Mouse (Mus musculus) lung, postnatal 14 days (tissue): ENCODE measurements around the gene Kcnj12.

Experiments used
- DNase-seq: peaks from one replicate; pipeline ENCODE4 v3.0.0; 2021

Gene Kcnj12

DNA sequence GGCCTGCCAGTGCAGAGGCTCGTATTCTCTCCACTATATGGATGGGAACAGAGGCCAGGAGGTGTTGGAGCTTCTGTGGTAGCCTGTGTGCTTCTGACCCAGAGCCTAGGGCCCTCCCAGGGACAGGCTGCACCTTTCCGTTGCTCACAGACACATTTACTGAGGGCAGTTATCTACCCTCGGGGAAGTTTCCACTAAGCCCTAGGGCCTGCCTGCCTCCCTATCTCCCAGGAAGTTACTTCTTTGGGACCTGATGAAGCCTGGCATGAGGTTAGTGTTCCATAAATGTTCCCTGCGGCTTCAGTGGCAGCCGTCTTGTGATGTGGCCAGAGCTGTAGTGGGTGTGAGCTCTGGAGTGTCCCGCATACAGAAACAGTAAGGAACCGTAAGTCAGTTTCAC is 3.2 kb downstream of the Kcnj12 start:
- no peak for DNase-seq

DNA sequence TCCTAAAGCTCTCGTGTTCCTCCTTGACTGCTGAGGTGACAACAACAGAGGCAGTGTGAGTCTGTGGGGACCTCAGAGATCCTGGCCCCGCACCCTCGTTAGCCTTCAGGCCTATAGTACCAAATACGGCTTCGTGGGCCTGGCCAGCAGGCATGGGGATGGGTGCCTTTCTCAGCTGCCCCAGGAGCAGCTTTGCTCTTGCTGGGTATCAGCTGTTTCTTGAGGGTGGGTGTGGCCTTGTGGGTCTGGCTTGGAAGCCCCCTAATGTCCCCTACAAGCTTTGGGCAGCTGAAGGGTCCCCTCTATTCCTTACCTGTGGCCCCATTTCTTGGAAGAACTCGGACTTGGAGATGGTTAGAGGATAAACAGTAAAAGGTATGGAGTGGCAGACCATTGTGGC is 4.0 kb downstream of the Kcnj12 start:
- no peak for DNase-seq

DNA sequence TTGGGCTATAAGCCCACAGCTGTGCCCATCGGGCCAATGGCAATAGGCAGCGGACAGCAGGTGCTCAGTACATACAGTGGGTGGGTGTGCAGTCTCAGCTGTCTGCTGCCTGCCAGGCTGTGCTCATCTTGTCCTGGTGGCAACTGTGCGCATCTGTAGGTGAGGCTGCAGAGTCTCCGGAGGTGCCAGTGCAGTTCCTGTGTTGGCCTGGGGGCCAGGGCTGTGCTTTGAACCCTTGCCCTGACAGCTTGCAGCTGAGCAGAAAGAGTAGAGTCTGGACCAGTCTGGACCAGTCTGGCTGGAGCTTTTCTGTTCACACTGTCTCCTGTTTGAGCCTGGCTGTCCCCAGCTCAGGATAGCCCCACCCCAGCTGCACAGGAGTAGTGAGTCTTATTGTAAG is 4.8 kb downstream of the Kcnj12 start:
- DNase-seq = no peak

DNA sequence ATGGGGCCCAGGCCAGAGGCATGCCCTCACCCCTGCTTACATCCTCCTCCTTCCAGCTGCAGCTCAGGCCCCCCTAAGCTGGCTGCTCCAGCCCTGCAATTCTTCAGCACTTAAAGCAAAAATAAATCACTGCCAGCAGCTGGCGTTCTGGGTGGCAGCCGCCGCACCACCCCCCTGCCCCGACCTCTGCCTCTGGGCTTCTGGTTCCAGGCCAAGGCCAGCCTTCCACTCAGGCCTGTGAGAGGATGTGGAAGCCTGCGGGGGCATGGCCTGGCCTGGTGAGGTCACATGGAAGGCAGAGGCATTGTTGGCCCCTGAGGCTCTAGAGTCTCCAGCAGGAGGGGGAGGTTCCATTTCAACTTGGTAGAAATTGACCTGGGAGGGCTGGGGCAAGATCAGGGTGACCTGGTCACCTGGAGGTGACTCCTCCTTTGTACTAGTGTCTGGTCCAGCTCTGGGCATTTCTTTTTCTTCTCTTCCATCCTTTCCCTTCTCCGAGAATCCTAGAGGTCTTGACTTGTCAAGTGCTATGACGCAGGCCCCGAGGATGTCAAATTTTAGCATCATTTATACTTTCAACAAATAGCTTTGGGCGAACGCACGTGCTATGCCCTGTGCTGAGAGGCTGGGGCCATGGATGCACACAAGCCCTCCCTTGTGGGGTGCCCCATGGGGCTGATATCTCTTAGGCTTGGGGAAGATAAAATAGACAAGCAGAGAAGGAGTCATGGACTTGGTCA is 6.0 kb downstream of the Kcnj12 start:
- peak; percentile 26 for DNase-seq

DNA sequence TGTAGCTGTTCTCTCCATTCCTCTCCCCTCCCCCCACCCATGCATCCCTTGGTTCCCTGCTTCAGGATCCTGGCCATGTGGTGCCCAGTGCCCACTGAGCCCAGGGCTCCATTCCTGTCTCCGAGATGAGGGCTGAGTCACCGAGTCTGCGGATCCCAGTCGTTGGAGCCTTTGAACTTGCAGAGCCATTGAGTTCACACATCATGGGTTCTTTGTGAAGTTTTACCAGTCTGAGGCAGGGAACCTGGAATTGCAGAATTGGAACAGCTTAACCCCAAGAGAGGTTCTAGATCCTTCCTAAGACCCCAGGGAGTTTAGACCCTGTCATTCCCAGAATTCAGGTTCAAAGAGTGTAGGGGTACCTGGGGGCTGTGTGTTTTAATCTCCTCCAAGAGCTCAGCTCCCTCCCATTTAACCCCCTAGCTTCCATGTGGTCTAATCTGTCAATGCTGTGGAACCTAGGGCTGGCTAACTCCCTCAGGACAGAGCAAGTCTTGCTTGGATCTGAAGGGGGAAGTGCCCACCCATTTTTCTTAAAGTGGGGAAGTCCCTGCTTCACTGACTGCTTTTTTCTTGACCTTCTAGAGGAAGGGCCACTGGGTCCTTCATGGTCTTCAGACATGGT is 6.9 kb downstream of the Kcnj12 start:
- no peak for DNase-seq

DNA sequence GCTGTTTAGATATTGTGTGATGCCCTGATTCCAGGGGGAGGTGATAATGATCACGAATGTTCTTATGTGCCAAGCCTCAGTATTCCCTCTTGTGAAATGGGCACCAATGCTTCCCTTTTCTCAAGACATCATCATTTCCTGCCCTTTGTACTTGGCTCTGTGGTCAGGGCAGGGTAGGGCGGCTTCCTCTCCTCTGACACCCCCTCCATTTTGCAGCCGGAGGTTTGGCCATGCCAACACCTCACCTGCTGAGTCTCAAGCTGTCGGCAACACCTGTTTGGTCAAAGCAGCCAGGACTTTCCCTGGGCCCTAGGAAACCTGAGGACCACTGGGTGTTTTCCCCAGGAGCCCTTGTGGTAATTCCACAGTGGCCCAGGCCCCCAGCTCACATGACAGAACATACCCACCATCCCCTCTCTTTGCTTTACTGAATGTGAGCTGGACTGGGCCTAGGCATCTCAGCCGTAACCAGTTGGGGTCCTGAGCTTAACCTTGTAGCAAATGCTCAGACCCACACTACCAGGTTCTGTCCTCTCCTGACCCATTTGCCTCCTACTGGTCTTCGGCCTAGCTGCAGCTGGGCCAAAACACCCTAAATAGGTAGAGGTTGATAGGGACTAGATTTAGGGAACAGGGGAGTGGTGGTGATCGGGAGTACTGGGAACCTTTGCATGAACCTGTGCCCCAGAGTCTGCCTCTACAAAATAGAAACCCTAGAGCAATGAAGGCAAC is 7.7 kb downstream of the Kcnj12 start:
- no peak for DNase-seq

DNA sequence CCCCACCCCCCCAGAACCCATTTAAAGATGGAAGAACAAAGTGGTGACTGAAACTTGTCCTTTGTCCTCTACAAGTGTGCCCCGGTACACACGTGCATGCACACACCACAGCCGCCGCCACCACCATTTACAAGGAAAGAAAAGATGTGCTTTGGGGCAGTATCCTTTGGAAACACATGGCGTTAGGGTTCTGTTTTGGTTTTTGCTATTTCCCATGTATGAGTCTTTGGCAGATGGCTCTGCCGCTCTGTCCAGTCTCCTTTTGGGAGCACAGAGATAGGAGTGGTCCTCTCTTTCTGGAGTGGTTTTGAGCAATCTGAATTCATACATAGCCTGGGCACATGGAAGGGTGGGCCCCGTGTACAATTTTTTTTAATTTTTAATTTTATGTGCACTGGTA is 8.8 kb downstream of the Kcnj12 start:
- DNase-seq = no peak

DNA sequence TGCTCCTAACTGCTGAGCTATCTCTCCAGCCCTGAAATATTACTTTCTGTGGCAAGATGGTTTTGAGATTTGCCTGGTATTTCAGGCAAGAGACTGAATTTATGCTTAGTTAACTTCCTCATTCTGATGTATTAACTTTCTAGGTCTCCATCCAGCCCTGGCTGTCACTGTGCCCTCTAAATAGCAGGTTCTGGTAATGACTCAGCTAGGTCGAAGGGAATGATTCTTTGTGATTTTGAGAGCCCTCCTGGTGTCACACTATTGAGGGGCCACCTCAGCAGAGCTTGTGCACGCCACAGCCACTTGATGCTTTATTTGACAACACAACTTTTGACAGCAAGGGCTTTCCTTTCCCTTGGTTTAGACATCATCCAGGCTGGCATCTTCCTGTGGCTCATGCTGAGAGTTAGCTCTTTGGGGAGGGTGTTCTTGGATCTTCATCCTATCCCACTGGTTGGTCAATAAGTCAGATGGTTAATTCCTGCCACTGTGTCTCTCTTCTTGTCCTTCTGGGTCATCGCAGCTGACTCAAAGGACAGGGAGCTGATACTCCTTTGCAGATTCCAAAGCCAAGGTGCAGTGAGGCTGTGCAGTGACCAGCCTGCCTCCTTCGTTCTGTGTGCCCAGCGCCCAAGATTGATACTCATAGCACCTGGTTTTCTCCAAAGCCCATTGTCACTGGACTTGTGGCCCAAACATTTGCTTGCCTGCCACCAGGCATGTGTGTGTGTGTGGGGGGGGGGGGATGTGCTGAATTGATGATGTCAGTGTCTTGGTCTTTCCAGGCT is 9.5 kb downstream of the Kcnj12 start:
- no peak for DNase-seq

DNA sequence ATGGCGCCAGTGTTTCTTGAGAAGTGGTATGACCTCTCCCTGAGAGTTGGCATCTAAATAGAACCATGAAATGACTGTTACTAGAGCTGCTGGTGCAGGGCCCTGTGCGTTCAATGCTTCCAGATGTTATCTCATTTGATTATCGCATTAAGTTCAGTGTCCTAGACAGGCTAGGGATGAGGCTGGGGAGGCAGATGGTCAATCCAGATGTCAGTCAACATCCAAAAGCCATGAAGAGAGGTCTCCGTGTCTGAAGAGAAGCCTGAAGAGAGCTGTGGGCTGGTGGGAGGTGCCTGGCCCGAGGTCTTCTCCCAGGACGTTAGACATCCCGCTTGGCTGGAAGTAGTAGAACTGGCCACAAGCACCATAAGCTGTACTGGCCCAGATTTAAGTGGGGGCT is 10.1 kb downstream of the Kcnj12 start:
- DNase-seq = no peak

DNA sequence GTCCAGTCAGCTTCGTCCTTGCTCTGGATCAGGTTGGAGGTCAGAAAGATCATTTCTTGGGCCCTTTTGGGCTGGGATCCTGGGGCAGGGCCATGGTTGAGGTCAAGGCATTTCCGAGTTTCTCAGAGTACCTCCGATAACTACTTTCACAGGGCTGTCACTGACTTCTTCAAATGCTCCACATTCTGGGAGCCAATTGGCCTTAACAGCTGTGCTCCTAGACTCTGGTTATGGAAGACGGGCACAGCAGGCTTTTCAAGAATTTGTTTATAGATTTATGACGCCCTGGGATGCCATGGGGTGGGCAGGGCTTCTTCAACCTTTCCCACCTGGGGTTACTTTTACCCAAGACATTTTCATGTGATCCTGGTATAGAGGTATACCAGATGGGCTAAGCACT is 10.8 kb downstream of the Kcnj12 start:
- DNase-seq = no peak

DNA sequence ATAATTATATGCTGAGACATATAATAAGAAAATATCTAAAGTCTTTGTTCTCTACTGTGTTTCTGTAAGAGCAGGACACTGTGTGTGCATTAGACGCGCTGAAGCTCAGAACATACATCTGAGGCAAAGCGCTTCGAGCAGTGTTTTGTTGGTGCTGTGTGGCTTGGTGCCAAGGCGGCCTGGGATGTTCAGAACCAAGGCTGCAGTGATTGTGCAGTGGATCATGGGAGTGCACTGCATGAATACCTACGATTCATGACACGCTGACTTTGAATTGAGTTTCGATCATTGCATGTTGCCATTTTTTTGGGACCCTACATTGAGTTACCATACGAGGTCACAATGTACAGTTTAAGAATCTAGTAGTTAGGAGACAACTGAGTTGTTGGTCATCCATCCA is 14.3 kb downstream of the Kcnj12 start:
- DNase-seq = no peak

DNA sequence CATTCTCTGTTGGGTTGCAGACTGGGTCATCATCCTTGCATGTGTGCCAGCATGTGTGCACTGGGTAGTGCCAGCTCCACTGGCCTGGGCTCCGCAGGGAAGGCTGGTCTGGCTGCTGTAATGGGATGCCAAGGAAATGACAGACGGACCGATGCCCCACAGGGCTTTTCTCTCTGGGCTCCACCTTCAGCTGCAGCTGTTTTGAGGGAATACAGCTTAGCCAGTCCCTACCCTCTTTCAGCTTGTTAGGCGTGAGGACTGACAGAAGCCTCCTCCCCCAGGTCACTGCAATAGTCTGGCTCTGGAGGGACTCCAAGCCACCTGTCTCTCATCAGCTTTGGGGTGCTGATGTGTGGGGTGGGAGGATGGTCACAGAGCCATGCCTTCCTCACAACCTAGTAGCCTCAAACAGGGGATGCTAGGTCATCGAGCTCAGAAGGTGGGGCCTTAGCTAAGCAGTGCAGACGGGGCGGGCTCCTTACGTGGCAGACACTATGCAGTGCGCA is 16.0 kb downstream of the Kcnj12 start:
- no peak for DNase-seq

DNA sequence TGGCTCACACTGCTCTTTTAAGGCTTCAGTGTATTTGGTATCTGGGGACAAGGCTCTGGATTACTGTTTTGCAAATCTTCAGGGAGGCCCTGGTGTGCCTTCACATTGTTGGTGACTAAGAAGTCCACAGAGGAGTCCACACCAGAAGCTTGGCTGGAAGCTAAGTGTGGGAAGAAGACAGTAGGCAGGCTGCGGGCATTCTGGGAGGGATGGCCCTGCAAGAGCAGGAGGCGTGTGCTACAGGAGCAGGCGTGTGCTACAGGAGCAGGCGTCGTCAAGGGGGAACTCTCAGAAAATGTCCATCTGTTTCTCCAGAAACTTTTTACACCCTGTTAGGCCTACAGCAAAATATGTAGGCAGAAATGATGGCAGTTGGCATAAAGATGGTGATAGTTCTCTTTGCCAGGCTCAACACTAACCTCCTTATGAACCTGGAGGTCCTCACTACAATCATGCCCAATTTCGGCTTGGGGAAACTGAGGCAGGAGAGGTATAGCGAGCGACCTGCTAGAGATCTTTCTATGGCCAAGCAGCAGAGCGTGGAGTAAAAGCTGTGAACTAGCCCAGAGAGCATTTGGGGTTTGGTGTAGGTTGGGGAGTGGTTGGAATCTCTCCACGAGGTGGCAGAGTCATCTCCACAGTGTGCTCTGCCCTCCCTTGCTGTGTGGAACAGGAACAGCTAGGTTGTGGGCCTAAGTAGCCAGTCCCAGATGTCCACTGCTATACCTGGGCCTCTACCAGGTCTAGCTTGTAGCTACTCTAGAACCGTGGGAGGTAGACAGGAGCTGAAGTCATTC is 18.7 kb downstream of the Kcnj12 start:
- DNase-seq = no peak

DNA sequence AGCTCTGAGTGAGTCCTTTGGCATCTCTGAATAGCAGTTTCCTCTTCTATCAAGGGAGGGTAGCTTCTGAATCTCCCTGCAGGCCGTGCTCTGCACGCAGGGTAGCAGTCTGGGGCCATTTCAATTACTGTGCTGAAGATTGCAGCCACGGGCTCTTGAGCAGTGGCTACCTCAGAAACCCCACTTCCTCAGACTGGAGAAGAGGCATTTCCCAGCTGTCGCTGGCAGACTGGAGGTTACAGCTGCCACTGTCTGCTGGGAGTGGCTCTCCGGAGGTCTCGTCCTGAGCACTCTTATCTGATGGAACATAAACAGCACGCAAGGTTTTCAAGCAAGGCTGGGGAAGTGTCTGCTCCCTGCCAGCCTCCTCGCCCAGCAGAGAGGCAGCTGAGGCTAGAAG is 20.2 kb downstream of the Kcnj12 start:
- peak; percentile 15 for DNase-seq

DNA sequence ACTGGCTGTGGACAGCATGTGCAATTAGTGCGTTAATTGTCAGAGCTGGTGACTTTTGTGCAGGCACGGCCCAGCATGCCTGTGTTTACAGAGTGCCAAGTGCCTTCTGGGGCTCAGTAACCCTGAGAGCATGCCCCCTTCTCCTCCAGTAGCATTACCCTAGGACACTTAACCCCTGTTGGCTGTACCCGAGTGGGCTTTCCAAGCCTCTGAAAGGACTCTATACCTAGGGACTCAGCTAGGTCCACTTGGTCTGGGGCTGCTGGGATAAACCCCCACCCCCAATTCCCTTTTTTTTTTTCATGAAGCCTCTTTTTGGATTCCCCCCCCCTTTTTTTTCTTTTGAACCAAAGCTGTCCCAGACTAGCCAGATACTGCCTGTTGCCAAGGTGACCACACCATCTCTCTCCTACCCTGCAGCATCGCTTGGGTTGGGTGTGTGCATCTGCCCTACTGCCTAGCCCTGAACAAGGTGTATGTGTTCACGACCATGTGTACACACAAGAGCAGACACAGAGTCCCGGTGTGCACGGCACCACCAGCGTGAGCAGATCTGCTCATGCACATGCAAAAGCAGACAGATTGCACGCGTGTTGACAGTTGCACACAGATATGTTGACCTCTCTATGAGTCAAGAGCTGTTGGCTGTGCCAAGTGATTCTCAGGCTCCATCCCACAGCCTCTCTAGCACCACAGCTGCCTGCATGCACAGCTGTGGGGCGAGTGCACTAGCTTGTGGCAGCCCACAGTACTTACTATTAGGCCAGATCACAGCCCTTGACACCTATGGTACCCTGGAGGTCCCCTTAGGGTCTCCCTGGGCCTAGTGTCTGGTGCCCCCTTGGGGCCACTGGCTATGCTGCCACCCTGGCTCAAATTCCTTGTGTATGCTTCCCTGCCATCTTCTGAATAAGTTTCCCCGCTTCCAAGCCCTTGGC is 21.0 kb downstream of the Kcnj12 start:
- DNase-seq = peak; percentile 24

DNA sequence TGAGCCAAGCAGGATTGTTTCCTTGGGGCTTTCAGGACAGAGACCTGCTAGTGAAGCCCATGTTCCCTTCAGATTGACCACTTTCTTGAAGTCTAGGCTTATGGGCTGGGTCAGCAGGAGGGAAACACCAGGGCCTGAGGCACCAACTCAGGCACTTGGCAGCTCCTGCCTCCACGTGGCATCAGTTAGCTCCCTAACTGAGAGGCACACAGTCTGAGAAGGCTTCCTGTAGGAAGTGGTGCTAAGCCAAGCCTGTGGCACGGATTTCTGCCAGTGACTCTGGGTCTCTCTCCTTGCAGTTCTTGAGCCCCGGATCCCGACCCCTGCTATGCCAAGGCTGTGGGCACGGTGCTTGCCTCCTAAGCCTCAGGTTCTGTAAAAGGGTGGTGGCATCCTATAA is 22.4 kb downstream of the Kcnj12 start:
- DNase-seq = no peak

DNA sequence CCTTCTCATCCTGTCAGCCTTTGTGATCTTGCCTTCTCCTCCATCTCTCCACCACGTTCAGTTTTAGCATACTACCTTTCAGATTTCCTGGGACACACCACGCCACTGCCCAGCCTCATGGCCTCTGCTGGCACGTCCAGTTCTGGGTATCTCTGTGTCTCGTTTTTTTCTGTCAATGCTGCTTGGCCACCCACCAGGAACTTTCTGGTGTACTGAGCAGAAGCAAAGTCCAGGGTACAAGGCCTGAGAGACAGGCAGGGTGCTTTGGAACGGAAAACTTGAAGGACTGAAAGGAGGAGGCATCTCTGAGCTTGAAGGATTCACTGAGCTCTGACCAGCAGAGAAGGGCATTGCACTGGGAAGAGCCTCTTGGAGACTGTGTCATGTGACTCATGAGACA is 25.1 kb downstream of the Kcnj12 start:
- DNase-seq = no peak

DNA sequence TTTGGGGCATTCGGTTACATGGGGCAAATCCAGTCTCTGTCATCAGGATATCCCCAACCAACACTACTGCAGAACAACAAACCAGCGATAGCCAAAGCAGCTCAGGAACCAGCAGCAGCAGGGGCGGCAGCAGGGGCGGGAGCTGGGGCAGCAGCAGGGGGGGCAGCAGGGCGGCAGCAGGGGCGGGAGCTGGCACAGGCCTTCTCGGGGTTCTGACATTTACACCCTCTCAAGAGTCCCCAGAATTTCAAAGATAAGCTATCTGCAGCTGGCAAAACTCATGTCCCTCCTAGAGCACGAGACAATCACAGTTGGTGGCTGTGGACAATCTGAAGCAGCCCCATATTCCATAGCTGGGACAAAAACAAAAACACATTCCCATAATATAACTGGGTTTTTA is 28.8 kb downstream of the Kcnj12 start:
- DNase-seq = no peak

DNA sequence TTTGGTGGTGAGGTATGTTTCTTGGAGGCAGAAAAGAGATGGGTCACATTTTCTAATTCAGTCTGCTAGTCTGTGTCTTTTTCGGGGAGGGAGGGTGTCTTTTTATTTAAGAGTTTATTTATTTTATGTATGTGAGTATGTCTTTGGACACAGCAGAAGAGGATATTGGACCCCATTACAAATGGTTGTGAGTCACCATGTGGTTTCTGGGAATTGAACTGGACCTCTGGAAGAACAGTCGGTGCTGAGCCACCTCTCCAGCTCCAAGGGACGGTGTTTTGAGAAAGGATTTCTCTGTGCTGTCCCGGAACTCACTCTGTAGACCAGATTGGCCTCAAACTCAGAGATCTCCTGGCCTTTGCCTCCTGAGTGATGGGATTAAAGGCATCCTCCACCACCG is 34.5 kb downstream of the Kcnj12 start:
- DNase-seq = no peak

DNA sequence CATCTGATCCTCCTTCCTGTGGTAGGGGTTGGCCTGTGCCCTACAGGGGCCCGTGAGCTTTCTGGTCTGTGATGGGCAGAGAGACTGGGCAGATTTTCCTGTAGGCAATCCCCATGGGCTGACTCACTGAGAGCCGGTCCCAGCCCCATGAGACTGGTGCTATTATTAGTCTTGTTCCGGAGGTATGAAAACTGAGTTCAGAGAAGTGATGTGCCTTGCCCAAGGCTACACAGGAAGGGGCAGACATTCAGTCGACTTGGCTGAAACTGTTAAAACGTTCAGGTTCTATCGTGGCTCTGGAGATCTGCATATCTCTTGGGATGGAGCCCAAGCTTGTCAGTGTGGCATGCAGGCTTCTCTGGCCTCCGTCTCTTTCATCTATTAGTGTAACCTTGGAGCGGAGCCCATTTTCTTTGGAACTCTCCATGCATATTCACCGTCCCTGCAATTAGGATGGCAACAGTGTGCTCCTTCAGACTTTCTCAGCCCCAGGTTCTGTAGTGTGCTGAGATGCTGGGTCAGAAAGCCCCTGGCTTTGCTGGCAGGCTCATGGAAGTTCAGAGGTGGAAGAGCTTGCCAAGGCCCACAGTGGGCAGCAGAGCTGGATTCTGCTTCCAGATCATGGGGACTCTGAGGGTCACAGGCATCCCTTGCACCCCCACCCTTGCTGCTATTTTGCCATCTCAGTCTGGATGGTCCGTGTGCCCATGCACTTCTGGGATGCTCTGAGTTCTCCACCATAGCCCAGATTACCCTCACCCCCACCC is 37.5 kb downstream of the Kcnj12 start:
- DNase-seq = no peak
